Mouse (Mus musculus): ENCODE measurements around the gene Rnaseh2a. TPM values are rescaled to one million over a fixed set of nuclear protein-coding genes. Genes with fewer than 3 reads are reported as not detected.

The Rnaseh2a gene
- total RNA-seq, 2 experiments from 2014 or later: 36.8 to 44.3 TPM

DNA sequence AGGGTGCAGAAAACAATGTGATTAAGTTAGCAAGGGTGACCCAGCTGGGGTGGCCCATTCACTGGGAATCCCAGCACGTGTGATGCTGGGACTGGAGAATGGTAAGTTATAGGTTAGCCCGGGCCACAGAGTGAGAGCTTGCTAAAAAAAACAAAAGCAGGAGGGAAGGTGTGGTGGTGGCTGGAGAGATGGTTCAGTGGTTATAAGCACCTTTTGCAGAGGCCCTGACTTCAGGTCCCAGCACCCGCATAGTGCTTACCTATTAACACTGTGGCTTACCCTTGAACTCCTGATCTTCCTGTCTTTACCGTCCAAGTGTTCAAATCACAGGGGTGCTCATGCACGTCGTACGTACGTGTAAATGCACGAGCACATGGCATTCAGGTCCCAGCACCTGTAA, 62.5 kb downstream of the Rnaseh2a start:
- DNase-seq (ENCODE audit: low spot score in 2 of 2): no peak

Small RNA genes within 50 kb of the gene (microRNA-seq; reads per million reads assigned to microRNA genes)
- gene Gm24197: 2.7 to 8.7 reads per million in 2 experiments

Other genes starting within 250 kb of the Rnaseh2a start
- gene G430095P16Rik, start 246.8 kb downstream of the Rnaseh2a start, total RNA-seq (2021): not detected
- gene Nfix, start 169.4 kb downstream of the Rnaseh2a start, total RNA-seq (2021): 100 to 1,000 TPM; 607 to 678 TPM
- gene Dand5, start 146.9 kb downstream of the Rnaseh2a start, total RNA-seq (2021): 1 to 10 TPM; 6.7 to 7.4 TPM
- gene Gadd45gip1, start 138.2 kb downstream of the Rnaseh2a start, total RNA-seq (2021): 10 to 100 TPM; 18.6 to 19.8 TPM
- 10 to 100 TPM; 55.5 to 64.9 TPM for gene Rad23a, start 129.1 kb downstream of the Rnaseh2a start, total RNA-seq (2021)
- 100 to 1,000 TPM; 444 to 464 TPM for gene Calr, start 122.8 kb downstream of the Rnaseh2a start, total RNA-seq (2021)
- gene Farsa, start 112.8 kb downstream of the Rnaseh2a start, total RNA-seq (2021): 10 to 100 TPM; 63.2 to 65.0 TPM
- 10 to 100 TPM; 33.5 to 39.1 TPM for gene Syce2, start 97.7 kb downstream of the Rnaseh2a start, total RNA-seq (2021)
- 10 to 100 TPM; 31.5 to 33.0 TPM for gene Gcdh, start 75.8 kb downstream of the Rnaseh2a start, total RNA-seq (2021)
- not detected for gene Klf1, start 67.8 kb downstream of the Rnaseh2a start, total RNA-seq (2021)
- gene Dnase2a, start 61.2 kb downstream of the Rnaseh2a start, total RNA-seq (2021): 1 to 10 TPM; 4.2 to 5.2 TPM
- 100 to 1,000 TPM; 162 to 169 TPM for gene Mast1, start 32.4 kb downstream of the Rnaseh2a start, total RNA-seq (2021)
- 1 to 10 TPM; 3.1 to 3.6 TPM for gene Rtbdn, start 22.8 kb downstream of the Rnaseh2a start, total RNA-seq (2021)
- gene Gm49661, start 334 bp downstream of the Rnaseh2a start, total RNA-seq (2021): not detected
- gene Prdx2, start 180 bp downstream of the Rnaseh2a start, total RNA-seq (2021): 100 to 1,000 TPM; 492 to 505 TPM
- gene Junb, start 9.0 kb upstream of the Rnaseh2a start, total RNA-seq (2021): 10 to 100 TPM; 33.7 to 34.2 TPM
- gene Hook2, start 20.8 kb upstream of the Rnaseh2a start, total RNA-seq (2021): 10 to 100 TPM; 14.5 to 15.1 TPM
- gene Best2, start 44.8 kb upstream of the Rnaseh2a start, total RNA-seq (2021): not detected
- gene Asna1, start 55.5 kb upstream of the Rnaseh2a start, total RNA-seq (2021): 100 to 1,000 TPM; 110 to 119 TPM
- gene Trir, start 57.1 kb upstream of the Rnaseh2a start, total RNA-seq (2021): 100 to 1,000 TPM; 151 to 155 TPM
- 100 to 1,000 TPM; 125 to 160 TPM for gene Tnpo2, start 67.1 kb upstream of the Rnaseh2a start, total RNA-seq (2021)
- gene Fbxw9, start 90.3 kb upstream of the Rnaseh2a start, total RNA-seq (2021): 10 to 100 TPM; 55.4 to 64.6 TPM
- gene Gm5741, start 98.2 kb upstream of the Rnaseh2a start, total RNA-seq (2021): not detected
- gene Dhps, start 102.0 kb upstream of the Rnaseh2a start, total RNA-seq (2021): 10 to 100 TPM; 59.9 to 72.1 TPM
- 10 to 100 TPM; 60.8 to 61.8 TPM for gene Wdr83os, start 111.0 kb upstream of the Rnaseh2a start, total RNA-seq (2021)
- gene Wdr83, start 111.5 kb upstream of the Rnaseh2a start, total RNA-seq (2021): 10 to 100 TPM; 26.5 to 30.8 TPM
- gene Man2b1, start 113.5 kb upstream of the Rnaseh2a start, total RNA-seq (2021): 10 to 100 TPM; 32.7 to 40.1 TPM
- gene Zfp791, start 153.3 kb upstream of the Rnaseh2a start, total RNA-seq (2021): 1 to 10 TPM; 5.1 to 5.3 TPM
- gene Cks1brt, start 182.2 kb upstream of the Rnaseh2a start, total RNA-seq (2021): not detected

Data from layer of hippocampus, postnatal 10 days (tissue).